Mouse (Mus musculus) kidney, adult 2 months (tissue): ENCODE data around the gene Exoc6b. TPM values are rescaled to one million over a fixed set of nuclear protein-coding genes. Genes with fewer than 3 reads are reported as not detected.

Experiments used
- DNase-seq: peaks from one replicate; pipeline ENCODE4 v3.0.0; 2021
- H3K27ac ChIP-seq: fragments of 200-500 bp; 2 replicates; pipeline ENCODE4 v1.5.1; 2012; ENCODE audit warnings: low read depth, low read length, control low read depth, inconsistent platforms; ENCODE audit not compliant: insufficient read depth
- H3K27me3 ChIP-seq: fragments of 200-500 bp; replicated peaks from 2 replicates; pipeline ENCODE4 v1.6.1; 2012; ENCODE audit warnings: mild to moderate bottlenecking, moderate library complexity, low read length, inconsistent platforms; ENCODE audit not compliant: control insufficient read depth, insufficient read depth
- H3K36me3 ChIP-seq: fragments of 200-500 bp; 2 replicates; pipeline ENCODE4 v1.6.1; 2012; ENCODE audit warnings: mild to moderate bottlenecking, moderate library complexity, low read length, inconsistent platforms; ENCODE audit not compliant: control insufficient read depth, insufficient read depth
- H3K4me1 ChIP-seq: fragments of 200-500 bp; 2 replicates; pipeline ENCODE4 v1.6.1; 2011; ENCODE audit warnings: low read length; ENCODE audit not compliant: control insufficient read depth, insufficient read depth
- H3K4me3 ChIP-seq: fragments of 200-500 bp; 2 replicates; pipeline ENCODE4 v1.5.1; 2011; ENCODE audit warnings: mild to moderate bottlenecking, low read depth, low read length, control low read depth; ENCODE audit not compliant: insufficient read depth
- CTCF ChIP-seq: fragments of 200-500 bp; conservative IDR thresholded peaks from 2 replicates; pipeline ENCODE4 v1.5.1; 2011; ENCODE audit warnings: low read depth, mild to moderate bottlenecking, control low read depth, low read length, moderate library complexity, mixed read lengths; ENCODE audit not compliant: insufficient read depth, insufficient read length
- POLR2A ChIP-seq: fragments of 200-500 bp; IDR thresholded peaks from one replicate; pipeline ENCODE4 v1.6.1; 2011; ENCODE audit warnings: low read depth, low read length, control low read depth
- WGBS: fragments of 180-500 bp; shearing (Covaris S2); methylation state at CpG from one replicate; pipeline ENCODE4 v1.1.7; 2018; 5-methylcytosine and 5-hydroxymethylcytosine counted together
- polyA plus RNA-seq: library from polyadenylated mRNA; depleted of rRNA; stranded (reverse); fragments of >200 nt; gene quantifications from 2 replicates; pipeline ENCODE4 v1.2.3, GENCODE M21; 2012

The Exoc6b gene
- polyA plus RNA-seq, 1 experiment, result 8.4 TPM

DNA sequence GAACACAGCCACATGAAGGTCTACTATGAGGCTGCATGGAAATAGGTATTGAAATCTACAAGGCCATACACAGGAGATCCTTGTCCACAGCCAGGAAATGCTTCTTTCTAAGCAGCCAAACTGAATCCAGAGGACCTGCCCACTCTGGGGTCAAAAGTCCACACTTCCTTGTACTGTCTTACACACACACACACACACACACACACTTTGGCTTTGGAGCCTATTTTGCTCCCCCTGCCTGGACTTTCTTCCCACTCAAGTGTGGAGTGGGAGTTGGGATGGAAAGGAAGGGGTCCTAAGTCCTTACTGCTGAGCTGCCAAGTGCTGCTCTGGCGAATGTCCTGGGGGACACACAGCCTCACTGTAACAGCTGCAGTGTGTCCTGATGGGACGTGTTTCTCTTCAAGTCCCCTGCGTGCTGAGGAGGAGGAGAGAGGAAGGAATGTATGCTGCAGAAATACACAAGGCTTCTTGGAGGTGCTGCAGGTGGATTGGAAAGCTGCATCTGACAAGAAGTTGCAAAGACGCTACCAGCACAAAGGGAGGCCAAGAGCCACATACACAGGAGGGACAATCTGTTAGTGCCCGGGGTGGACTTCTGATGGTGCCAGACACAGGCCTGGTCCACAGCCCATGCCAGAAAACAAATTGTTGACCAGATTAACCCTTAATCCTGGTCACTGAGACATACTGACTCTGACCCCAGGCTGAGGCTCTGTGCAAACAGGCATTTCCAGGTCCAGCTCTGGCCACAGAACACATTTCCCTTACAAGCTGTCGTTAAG, 478.2 kb downstream of the Exoc6b start:
- 37% methylated on average over 6 of the region's 6 CpGs for WGBS
- H3K27me3 ChIP-seq, result peaks cover 4% of the 10 kb centered on the region
- peak; percentile 82 for DNase-seq

GRCm38 (mm10) chr6:84589742-84590686, 479.3 kb downstream of the Exoc6b start:
- DNase-seq, result peak; percentile 87
- H3K27ac ChIP-seq, result no peak overlapping the region
- peaks cover 8% of the 10 kb centered on the region for H3K27me3 ChIP-seq
- H3K36me3 ChIP-seq, result no peaks in the 10 kb centered on the region
- H3K4me1 ChIP-seq, result peaks cover 8% of the 10 kb centered on the region
- H3K4me3 ChIP-seq, result no peak overlapping the region
- WGBS, result 6% methylated on average over 39 of the region's 39 CpGs
- peak; percentile 85 for TF ChIP-seq CTCF
- TF ChIP-seq POLR2A, result no peak

More for the DNA sequence above, 478.2 kb downstream of the Exoc6b start:
- no peak for TF ChIP-seq POLR2A
- TF ChIP-seq CTCF, result no peak
- H3K36me3 ChIP-seq, result no peaks in the 10 kb centered on the region
- no peak overlapping the region for H3K4me3 ChIP-seq
- H3K4me1 ChIP-seq, result peaks cover 8% of the 10 kb centered on the region
- no peak overlapping the region for H3K27ac ChIP-seq

DNA sequence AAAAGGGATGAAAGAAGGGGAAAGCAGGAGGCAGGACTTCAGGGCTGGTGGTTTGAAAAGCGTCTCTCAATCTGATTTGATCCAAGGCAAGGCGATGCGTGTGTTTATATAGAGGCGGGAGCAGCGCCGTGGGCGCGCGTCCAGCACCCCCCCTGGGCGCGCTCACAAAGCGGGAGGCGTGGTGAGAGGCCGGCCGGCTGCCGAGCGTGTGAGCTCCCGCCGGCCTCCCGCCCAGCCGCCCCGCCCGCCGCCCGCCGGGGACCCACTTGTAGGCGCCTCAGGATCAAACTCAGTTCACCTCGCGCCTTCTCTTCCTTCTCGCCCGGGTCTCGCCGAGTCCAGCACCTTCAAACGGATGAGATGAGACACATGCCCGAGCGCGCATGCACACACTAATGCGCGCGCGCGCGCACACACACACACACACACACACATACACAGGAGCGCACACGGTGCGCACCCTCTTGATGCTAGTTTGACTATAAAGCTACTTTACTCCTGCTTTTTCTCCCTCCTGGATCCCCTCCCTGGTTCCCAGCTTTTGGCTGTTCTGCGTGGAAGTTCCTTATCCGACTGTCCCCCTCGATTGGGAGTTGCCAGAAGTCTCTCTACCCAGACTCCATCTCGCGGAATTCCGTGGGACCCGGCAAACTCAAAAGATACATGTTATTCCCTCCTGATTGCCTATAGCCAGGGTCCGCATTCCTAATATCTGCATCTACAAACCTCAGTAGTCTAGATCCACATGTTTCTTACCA, 480.2 kb downstream of the Exoc6b start:
- peak overlapping the region; percentile 57 for H3K4me3 ChIP-seq
- WGBS, result 3% methylated on average over 54 of the region's 54 CpGs
- TF ChIP-seq POLR2A (no peak), CTCF (no peak)
- peak; percentile 60 for DNase-seq
- H3K36me3 ChIP-seq, result no peaks in the 10 kb centered on the region
- peaks cover 9% of the 10 kb centered on the region for H3K27me3 ChIP-seq
- no peak overlapping the region for H3K27ac ChIP-seq
- peaks cover 8% of the 10 kb centered on the region for H3K4me1 ChIP-seq

DNA sequence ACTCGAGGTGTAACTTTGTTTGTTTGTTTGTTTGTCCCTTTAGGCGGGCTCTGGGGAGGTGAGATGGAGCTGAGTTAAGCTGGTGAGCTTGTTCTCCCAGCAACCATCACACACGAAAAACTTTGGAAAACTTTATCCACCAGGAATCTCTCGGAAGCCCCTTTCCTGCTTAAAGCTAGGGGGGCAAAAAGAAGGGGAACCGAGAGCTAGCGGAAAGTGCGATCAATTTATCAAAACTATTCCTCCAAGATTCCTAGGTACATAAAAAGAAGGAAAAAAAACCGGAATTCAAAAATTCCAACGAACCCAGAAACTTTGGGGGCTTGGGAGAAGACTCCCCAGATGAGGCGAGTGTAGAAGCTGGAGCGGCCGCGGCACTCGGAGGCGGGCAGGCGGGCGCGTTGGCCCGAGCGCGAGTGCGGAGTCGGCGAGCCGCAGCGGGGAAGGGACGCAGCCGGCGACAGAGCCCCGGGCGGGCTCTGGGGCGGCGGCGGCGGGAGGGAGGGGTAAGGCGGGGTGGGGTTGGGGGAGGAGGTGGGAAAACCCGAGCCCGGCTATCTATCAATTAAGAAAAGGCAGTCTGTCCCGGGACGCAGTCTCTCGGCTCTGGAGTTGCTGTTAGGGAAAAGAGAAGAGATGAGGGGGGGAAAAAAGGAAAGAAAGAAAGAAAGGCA, 481.0 kb downstream of the Exoc6b start:
- Histone ChIP-seq H3K4me1 (peaks cover 8% of the 10 kb centered on the region), H3K36me3 (no peaks in the 10 kb centered on the region), H3K4me3 (peak overlapping the region; percentile 57), H3K27ac (no peak overlapping the region), H3K27me3 (peaks cover 9% of the 10 kb centered on the region)
- WGBS, result 1% methylated on average over 41 of the region's 41 CpGs
- no peak for DNase-seq
- TF ChIP-seq POLR2A (no peak), CTCF (no peak)

- TF ChIP-seq CTCF (no peak), POLR2A (no peak)
- Histone ChIP-seq H3K4me3 (peak overlapping the region; percentile 57), H3K27me3 (peaks cover 9% of the 10 kb centered on the region), H3K4me1 (peaks cover 8% of the 10 kb centered on the region), H3K36me3 (no peaks in the 10 kb centered on the region), H3K27ac (no peak overlapping the region)
- DNase-seq, result peak; percentile 67
- WGBS, result under 1% methylated on average over 51 of the region's 51 CpGs
These were observed 481.7 kb downstream of the Exoc6b start for GRCm38 (mm10) chr6:84587471-84588101.

DNA sequence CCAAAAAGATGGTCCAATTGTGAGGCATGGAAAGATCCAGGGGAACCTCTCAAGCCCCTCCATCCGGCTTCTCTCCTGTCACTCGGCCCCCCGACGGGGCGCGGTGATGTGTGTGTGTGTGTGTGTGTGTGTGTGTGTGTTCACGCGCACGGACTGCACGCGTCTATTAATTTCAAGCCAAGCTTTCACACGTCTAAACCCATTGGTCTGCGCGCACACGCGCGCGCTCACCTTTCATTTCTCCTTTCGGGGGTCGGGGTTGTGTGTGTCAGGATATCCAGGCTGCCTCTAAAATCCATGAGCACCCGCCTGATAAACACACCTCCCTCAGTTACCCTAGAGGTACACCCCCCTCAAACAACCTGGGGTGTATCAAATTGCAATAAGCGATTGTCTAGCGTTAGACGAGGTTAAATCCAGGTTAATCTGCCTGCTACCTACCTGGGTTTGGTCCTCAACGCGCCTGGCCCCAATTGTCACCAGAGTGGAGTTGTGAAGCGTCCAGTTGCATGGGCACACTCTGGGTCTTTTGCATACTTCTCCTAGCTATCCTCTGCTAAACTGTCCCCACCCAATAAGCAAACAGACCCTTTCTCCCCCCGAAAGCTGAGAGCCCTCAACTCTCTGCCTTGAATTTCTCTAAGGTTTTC, 482.6 kb downstream of the Exoc6b start:
- 3% methylated on average over 28 of the region's 28 CpGs for WGBS
- H3K27me3 ChIP-seq, result peaks cover 9% of the 10 kb centered on the region
- peak overlapping the region; percentile 57 for H3K4me3 ChIP-seq
- TF ChIP-seq CTCF (no peak), POLR2A (no peak)
- H3K36me3 ChIP-seq, result no peaks in the 10 kb centered on the region
- no peak overlapping the region for H3K27ac ChIP-seq
- no peak for DNase-seq
- peaks cover 8% of the 10 kb centered on the region for H3K4me1 ChIP-seq
